Mouse (Mus musculus) right cerebral cortex, postnatal 14 days (tissue): ENCODE data around the gene Hacl1.

Experiments
- DNase-seq: peaks from one replicate; pipeline ENCODE4 v3.0.0; 2022

Gene Hacl1

DNA sequence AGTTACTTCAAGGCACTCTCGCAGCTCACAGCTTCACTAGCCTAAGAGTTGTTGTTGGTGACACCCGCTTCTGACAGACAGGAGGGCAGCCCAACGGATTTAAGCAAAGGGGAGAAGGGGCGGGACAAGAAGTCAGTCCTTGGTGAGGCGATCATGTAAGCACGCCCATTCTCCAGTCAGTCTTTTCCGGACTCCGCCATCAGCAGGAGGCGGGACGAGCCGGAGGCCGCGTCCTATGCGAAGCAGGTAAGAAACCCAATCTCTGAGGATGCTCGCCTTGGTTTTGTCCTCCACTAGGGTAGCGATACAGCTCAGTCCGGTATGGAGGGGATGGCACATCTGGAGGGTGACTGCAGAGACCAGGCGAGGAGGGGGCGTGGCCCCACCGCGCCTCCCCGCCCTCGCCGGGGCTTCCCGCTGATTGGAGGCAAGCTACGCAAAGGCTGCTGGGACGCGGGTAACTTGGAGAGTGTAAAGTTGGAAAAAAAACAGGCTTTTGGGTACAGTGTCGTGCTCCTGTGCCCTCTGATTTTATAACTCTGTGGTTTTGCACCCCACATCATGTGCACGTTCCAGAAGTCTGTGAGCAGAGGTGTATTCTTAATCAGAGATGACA is at the start of gene Hacl1, which contains the start of gene Btd:
TSS of gene Hacl1 (minus strand) at position 397 of the 616 bp plus-strand sequence.
TSS of gene Btd (plus strand) at position 139 of the 616 bp plus-strand sequence.
- peak; percentile 69 for DNase-seq

DNA sequence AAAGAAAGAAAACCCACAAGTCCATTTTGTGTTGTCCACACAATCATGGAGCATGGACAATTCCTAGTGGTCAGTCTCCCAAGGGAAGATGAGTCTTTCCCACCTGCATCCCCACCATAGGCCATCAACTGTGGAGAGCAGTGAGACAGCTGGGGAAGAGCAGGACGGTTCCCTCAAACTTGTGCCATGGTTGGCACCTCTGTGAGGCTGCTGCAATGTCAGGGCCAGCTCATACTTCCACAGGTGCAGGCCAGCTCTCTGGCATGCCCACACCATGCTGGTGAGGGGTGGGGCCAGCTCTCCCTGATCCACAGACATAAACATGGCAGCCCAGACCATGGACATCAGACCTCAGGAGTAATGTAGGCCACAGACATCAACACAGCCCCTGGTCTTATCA is 45.1 kb upstream of the Hacl1 start:
- no peak for DNase-seq

DNA sequence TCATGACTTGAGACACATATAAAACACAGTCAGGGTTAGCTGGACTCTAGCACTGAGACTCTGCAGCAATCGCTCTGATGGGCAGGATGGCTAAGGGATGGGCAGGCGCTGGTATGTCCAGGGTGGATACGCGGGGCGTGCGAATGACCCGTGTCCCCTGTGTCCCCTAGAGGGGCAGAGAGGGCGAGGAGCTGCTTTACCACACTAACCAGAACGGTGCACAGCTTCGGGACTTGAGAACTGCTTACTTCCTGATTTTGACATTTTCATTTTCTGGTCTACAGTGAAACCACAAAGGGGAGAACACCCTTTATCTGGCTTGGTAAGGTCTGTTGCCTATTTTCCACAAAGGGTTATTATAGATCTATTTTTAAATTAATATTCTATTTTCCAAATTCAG is 44.6 kb upstream of the Hacl1 start:
- no peak for DNase-seq

DNA sequence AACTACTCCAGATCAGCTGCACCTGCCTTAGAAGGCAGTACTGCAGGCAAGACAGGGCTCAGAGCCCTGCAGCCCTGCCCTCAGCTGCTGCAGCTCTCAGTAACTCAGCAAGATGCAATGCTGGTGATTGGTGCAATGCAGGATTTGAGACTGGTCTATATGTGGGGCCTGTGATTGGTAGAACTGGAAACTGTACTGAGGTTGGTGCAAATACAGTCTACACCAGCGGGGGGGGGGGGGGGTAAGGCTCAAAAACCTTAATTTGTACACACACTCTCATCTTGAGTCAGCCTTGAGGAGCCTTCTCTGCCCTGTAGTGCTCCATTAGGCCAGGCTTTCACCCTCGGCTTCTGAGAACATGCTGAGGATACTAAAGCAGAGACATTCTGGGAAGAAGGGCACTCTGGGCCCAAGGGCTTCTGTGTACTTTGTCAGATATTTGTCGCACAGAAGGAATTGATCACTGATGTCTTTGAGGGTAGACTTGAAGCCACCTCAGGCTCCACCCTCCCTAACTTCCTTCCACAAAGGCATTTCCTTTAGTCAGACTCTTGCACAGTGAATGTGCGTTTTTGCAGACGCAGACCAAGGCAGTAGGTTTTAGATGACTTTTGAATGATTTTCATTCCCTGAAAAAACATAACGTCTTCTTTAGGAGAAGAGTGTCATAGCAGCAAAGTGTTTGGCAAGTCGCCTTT is 43.4 kb upstream of the Hacl1 start:
- no peak for DNase-seq

DNA sequence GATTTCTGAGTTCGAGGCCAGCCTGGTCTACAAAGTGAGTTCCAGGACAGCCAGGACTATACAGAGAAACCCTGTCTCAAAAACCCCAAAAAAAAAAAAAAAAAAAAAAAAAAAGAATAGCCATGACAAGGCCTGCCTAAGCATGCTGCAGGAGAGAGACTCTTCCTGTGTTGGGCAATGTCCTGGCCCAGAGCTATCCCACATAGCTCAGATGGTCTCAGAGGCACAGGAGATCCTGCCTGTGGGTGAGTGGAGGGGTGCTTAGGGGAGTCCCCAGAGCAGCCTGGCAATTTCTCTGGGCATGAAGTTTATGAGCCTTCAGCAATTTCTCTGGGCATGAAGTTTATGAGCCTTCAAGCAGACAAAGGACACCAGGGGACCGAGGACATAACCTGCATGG is 42.5 kb upstream of the Hacl1 start:
- no peak for DNase-seq

DNA sequence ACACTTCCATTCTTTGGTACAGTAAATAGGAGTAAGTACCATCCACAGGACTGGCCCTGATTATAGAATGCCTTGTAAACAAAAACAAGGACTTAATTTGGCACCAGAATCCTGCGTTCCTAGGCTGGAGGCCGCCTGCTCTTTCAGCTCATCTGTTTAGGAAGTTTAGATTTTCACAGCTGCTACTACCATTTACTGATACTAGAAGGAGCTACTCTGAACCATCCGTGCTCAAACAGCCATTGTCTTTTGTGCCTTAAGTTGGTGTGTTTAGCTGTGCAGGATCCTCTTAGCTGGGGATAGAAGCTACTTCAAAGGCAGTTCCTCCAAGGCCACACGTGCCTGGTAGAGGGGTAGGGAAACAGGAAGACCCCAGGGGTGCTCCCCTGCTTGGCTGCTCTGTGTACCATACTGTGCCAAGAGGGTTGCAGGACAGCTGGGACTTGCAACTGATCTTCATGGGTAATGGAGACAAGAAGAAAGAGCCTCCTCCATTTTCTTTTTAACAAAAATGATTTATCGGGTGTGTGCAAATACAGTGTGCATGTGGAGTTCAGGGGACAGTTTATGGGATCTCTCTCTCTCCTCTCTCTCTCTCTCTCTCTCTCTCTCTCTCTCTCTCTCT is 41.0 kb upstream of the Hacl1 start:
- DNase-seq = no peak

DNA sequence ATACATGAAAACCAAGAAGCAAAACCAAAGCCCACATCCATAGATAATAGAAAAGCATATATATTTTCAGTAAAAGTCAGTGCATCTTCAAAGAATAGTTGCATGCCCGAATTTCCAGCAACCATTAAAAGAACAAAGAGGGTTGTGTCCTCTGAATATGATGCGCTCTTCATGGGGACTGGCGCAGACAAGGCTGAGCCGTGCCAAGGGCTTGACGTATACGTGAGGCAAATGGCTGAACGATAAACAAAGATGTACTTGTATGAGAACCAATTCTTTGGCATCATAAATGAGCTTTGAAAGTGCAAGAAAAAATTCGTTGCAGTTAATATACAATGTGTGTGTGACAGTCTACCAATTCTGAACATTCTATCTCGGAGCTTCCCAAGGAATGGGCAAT is 40.2 kb upstream of the Hacl1 start:
- DNase-seq = no peak

DNA sequence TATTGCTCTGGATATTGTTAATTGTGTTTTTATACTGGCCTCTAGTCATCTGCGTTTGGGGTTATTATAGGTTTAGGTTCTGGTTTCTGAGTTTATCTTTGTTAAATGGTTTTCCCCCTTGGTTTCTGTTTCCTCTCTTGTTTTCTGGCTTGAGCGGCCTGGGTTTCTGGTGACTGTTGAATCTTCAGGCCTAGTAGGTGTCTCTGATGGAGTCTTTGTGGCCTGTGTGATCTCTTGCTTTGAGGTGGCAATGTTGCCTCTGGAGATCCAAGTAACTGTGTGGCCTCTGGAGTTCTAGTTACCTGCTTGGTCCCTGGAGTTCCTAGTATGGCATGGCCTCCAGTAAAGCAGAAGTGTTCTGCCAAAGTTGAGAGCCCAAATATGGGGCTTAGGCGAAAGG is 39.6 kb upstream of the Hacl1 start:
- DNase-seq = no peak

DNA sequence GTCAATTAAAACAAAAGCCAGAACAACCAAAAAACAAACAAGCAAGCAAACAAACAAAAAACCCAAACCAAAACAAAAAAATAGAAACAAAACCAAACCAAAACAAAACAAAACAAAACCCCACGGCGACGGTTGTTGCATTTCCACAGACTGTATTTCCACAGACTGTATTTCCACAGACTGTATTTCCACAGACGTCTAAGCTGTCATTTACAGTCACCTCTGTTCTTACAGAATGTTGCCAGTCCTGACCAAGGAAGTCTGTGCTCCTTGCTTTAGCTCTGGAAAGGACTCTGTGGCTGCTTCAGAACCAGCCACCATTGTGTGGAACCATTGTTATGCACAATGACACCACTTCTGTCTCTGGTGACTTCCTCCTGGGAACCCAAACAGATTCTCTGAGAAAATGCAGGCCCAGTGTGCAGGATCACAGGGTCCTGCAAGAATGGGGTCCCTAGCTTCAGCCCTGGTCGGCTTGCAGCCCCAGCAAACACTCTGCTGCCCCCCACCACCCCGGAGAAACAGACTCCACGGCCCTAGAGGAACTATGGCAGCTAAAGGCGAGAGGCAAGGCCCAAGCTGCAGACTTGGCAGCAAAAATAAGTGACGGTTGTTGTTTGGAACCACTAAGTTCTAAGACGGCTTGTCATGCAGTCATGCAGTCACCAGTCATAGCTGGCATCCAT is 30.7 kb upstream of the Hacl1 start:
- no peak for DNase-seq

DNA sequence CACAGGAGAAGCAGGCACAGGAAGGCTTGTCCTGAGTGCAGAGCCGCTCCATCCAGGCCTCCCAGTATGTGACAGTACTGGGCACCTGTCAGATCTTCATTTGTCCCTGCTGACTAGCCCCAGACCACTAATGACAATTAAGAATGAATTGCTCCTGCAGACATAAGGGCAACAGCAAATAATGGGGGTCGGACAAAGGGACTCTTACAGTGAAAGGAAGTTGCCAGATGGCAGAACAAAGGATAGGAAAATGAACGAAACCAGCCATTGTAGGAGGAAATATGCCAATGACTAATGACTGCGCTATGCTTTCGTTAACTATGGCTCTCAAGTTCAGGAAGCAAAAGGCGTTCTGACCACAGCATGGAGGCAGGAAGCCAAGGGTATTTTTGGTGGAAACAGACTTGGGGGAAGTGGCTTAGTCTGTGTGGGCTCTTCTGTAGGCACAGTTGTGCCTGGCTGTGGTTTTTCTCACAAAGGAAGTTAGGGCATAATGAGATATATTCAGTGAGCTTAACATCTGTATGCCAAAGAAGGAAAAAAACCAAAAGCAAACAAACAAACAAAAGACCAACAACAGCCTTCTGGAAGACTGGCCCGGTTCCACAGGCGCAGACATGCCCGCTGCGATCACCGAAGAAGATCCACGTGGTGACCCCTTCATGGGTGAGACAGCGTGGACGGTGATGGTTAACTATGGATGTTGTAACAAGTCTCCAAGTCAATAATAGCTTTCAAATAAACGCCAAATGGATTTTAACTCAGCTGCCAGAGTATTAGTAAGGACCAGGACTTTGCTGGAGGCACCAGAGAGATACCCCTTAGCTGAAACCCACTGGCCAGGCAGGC is 28.8 kb upstream of the Hacl1 start:
- DNase-seq = no peak

DNA sequence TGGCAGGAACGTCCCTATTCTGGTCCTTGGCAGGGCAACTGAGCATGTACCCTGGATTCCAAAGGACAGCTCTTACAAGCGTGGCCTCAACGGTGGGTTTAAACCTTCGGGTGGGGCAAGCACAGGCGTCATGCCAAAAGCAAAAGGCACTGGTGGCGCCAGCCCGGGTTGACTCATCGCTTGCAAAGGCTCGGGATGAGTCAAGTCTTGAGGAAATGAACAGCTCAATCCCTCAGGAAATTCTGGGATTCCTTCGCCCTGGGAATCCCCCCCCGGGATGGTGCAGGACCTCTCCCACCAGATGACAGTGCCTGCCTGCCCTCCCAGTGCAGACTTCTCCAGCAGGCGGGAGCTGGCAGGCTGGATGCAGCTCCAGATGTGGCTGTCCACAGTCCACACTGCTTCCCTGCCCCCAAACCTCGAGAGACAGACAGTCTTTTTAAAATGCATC is 28.1 kb upstream of the Hacl1 start:
- DNase-seq = peak; percentile 61

DNA sequence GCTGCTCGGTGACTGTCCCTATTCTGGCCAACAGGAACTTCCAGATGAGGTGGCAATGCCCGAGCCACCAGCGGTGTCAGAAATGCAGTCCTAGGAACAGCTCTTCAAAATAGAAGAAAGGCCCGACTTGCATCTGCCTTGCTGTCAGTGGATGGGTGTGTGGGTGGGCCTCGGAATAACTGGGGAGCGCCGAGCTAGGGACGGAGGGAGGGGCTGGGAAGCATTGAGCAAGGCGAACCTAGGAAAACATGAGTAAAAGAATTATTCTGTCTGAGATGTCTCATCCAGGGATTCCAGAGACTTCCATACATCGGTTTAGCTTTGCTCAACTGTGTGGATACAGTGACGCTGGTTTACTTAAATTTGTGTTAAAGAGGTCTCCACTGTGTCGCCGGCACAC is 27.2 kb upstream of the Hacl1 start:
- peak; percentile 58 for DNase-seq

DNA sequence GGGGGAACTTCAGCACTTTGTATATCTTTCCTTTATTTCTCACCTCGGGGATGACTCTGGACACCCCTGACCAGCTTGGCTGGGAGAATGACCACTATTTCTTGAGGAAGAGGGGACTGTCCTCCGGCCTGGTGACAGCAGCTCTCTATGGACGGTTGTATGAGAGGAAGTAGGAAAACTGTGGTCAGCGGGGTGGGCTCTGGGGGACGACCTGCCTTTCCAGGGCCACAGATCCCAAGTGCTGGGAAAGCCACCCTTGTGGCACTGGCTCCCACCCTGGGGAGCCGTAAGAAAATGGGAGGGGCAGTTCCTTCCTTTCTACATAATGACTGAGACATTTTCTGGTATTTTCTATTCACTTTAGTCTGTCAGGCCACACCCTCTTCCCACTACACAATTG is 26.7 kb upstream of the Hacl1 start:
- DNase-seq = no peak

DNA sequence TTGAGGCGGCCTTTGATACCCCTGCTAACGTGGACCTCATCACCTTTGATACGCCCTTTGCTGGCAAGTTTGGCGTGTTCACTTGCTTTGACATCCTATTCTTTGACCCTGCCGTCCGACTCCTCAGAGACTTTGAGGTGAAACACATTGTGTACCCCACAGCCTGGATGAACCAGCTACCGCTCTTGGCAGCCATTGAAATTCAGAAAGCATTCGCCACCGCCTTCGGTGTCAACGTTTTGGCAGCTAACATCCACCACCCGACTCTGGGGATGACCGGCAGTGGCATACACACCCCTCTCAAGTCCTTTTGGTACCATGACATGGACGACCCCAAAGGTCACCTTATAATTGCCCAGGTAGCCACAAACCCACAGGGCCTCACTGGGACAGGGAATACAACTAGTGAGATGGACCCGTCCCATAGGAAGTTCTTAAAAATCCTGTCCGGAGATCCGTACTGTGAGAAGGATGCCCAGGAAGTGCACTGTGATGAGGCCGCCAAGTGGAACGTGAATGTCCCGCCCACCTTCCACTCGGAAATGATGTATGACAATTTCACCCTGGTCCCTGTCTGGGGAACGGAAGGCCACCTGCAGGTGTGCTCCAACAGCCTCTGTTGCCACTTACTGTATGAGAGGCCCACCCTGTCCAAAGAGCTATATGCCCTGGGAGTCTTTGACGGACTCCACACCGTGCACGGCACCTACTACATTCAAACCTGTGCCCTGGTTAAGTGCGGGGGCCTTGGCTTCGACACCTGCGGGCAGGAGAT is 26.0 kb upstream of the Hacl1 start:
- DNase-seq = no peak

DNA sequence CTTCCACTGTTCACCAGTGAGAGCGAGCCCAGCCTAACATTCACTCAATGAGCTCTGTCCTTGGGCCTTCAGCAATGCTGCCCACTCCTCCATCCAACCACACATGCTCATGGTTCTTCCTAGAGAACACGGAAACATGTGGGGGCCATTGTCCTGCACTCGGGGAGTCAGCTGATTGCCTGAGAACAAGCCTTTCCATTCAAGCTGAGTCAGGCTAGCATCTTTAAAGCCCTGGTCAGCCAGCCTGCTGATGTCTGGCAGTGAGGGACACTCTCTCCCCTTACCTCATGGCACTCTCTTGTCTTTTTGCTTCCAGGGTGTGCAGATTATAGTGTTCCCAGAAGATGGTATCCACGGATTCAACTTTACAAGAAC is 24.5 kb upstream of the Hacl1 start:
- no peak for DNase-seq

DNA sequence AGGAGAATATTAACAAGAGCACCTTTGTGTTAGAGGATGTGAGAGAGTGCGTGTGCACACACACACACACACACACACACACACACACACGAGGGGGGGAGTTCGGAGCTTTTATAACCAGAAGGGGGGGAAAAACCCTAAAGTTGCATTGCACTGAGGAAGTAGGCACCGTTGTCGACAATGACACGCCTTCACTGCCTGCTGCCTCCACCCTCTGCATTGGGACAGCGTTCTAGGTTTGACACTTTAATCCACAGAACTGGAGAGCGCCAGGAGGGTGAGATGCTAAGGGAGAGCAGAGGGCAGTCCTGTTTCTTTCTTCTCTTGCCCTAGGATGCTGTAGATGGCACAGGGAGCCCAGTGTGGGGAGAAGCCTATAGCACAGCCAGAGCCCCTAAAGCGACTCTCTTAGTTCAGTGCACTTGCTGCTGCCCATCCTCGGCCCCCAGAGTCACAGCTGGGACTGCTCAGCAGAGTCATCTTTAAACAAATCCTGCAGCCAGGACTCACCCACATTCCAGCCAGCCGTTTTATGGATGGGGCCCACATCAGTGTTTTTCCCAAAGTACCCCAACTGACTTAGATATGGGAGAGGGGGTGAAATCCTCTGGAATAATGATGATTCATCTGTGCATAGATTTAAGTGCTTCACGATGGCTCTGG is 23.9 kb upstream of the Hacl1 start:
- no peak for DNase-seq

DNA sequence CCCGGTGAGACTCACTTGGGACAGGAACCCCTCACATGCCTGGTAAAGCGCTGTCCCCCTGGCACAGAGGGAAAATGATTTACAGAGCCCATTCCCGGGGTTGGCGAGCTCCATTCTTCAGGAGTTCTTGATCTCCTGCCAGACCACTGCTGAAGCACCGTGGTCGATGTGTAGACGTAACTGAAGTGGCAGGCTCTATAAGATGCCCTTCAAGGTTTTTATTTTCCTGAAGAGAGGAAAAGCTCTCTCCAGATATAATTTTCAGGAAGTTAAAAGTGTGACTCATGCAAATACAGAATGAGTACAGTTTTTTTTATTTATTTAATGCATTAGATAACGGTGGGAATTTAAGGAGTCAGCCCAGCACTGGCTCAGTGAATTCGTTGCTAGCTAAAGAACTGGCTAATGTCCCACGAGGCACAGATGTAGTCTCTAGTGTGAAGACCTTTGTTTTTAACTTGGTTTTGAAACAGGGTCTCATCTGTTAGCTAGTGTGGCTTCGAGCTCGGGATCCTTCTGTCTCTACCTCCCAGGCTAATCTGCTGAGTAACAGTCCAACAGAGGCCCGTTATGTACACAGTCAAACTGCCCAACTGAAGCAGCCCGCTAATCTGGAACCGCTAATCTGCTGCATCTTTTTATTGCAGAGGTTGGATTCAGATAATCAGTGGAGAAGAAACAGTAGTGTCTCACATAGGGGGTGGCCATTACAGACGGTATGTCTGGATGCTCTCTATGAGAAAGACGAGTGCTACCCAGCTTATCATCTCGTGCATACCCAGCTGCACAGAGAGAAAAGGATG is 23.2 kb upstream of the Hacl1 start:
- DNase-seq = no peak

DNA sequence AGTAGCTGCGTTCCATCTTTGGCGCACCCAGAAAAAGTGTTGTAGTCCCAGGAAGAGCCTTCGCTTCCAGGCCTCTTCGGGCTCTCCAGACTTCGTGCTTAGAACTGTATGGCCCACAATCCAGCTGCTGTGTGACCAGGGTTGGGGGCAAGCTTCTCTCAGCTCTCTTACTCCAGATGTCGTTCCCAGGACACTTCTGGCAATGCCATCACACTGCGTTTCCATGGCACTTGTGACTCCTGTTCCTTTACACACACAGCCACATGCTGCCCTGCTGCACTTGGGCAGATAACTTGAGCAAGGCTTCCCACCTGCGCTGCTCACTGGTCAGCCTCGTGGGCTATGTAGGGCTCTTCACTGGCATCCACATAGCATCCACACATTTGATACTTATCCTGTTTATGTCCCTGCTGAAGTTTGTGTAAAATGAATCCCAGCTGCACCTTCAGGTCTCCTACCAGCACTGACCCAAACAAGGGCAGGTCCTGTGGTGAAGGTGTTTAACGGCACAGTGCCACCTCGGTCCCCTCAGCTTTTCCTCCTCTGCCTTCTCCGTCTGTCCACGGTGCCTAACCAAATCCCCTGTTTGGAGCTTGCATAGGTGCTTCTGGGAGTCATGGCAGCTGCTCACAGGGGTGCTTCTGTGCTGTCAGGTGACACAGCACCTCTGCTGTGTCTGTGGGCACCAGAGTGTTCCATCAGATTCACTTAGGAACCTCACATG is 22.5 kb upstream of the Hacl1 start:
- DNase-seq = no peak

DNA sequence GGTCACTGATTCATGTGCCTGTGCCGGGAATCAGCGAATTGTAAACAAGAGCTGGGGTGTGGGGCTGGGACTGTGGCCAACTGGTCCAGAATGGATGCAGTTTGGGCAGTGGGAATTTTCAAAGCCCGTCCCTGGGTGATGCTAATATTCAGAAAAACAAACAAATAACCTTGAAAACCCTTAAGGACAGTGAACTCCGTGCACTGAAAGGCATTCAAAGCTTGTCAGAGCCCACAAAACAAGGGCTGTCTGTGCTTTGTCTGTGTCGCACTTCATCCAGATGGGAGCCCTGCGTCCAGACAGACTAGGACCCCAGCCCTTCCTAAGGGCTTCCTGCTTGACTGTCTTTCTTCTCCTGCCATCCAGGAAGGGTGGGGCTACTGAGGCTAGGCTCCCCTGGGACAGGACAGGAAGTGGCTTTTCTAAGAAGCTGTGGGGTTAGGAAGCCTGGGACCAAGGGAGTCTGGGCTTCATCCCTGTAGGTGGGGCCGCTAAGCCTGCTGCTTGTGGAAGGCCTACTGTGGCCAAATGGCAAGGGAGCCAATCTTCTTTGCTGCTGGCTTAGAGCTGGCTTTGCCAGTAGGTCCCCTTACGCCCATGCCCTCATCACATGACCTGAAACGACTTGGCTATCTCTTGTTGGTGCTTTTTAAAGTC is 21.6 kb upstream of the Hacl1 start:
- peak; percentile 55 for DNase-seq
